Mouse (Mus musculus): ENCODE data around the gene Rgs1. TPM values are rescaled to one million over a fixed set of nuclear protein-coding genes. Genes with fewer than 3 reads are reported as not detected.

Gene Rgs1
- polyA plus RNA-seq, 1 experiment from 2014 or later: 0.72 TPM

Other genes with a start within 250 kb of the Rgs1 start
- 28.6 and 30.4 TPM in 2 replicates for gene Rgs2, start 245.1 kb downstream of the Rgs1 start, polyA plus RNA-seq (2015; fragmentation: Nextera tagmentation; extraction: Ambion mirVana)
- gene Rgs13, start 71.9 kb downstream of the Rgs1 start, polyA plus RNA-seq (2015; fragmentation: Nextera tagmentation; extraction: Ambion mirVana): 0.11 and 0.13 TPM in 2 replicates

Measured in heart, embryonic 15.5 days (tissue).